8 mouse cellular contexts compared by ENCODE assay signal in the genomic region with DNA sequence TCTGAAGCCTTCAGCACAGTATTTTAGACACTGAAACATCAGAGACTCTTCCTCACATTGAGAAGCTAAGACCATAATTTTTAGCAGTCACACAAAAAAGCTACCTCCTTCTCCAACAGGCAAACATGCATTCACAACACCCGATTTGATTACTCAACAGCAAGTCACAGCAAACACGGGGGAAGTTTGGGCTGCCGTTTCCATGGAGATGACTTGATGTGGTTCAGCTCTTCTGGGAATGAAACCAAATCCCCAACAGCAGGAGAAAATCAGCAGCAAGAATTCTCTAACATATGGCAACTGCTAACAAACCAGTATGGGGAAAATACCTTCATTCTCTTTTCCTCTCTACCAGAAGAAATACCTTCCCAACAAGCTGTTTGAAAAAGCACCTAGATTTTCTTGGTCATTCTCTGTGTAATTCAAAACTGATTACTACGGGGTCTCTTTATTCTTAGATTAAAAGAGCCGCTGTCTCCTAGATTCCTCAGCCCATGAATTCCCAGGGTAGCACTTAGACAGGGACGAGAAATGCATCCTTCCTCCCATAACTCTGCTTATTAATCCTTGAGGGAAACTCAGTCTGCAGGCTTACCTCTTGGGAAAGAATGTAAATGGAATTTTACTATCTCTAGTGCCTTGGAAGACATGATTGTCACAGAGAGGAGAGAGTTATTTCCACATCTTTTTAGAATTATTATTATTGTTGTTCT.
A peak's percentile ranks its signal among the peaks of the same experiment; 100 is the strongest.
DNase-seq lines count a peak whose midpoint lies in the region; ATAC-seq and TF ChIP-seq lines count a peak whose summit lies in the region.

No protein-coding gene starts in this region.

- TF ChIP-seq POLR2A in liver, adult 2 months (IDR thresholded peaks at IDR 0.05; ENCODE audit: extremely low read depth, insufficient read depth, low read length), result no peak

- H3K4me2 ChIP-seq in liver, embryonic 11.5 days, result no peak overlapping the region
- H3K4me2 ChIP-seq in embryonic facial prominence, embryonic 15.5 days (replicated peaks), result peak overlapping the region; percentile 15; the same call in 1 of the 2 replicates
- H3K4me2 ChIP-seq in intestine, embryonic 15.5 days (replicated peaks), result no peak overlapping the region
- H3K4me2 ChIP-seq in midbrain, postnatal 0 days (ENCODE audit: low read depth, low read length, poor library complexity, severe bottlenecking), result peak overlapping the region; percentile 4; the same call in 1 of the 2 replicates

- H3K27me3 ChIP-seq in liver, adult 2 months (ENCODE audit: control insufficient read depth, insufficient read depth, low read length), result no peaks in the 10 kb centered on the region
- no peaks in the 10 kb centered on the region for H3K27me3 ChIP-seq in liver, embryonic 11.5 days (replicated peaks; ENCODE audit: control insufficient read depth, insufficient read depth, low read length)
- H3K27me3 ChIP-seq in embryonic facial prominence, embryonic 15.5 days, result no peaks in the 10 kb centered on the region
- no peaks in the 10 kb centered on the region for H3K27me3 ChIP-seq in intestine, embryonic 15.5 days (replicated peaks)
- no peaks in the 10 kb centered on the region for H3K27me3 ChIP-seq in midbrain, postnatal 0 days (ENCODE audit: insufficient read depth, low read length)

- no peaks in the 10 kb centered on the region for H3K4me1 ChIP-seq in liver, adult 2 months (ENCODE audit: control insufficient read depth, insufficient read depth, low read length)
- no peaks in the 10 kb centered on the region for H3K4me1 ChIP-seq in liver, embryonic 11.5 days (replicated peaks; ENCODE audit: control insufficient read depth, insufficient read depth, low read length)
- H3K4me1 ChIP-seq in embryonic facial prominence, embryonic 15.5 days, result 0 out of 2 replicates have a peak, but pooled peaks cover 7% of the 10 kb centered on the region
- no peaks in the 10 kb centered on the region for H3K4me1 ChIP-seq in intestine, embryonic 15.5 days (replicated peaks)
- H3K4me1 ChIP-seq in midbrain, postnatal 0 days (ENCODE audit: insufficient read depth, low read length), result no peaks in the 10 kb centered on the region

- 35% methylated on average over 6 of the region's 6 CpGs for WGBS in liver, adult 2 months
- WGBS in liver, embryonic 11.5 days, result 42% methylated on average over 6 of the region's 6 CpGs
- WGBS in embryonic facial prominence, embryonic 15.5 days, result 11% methylated on average over 6 of the region's 6 CpGs
- WGBS in intestine, embryonic 15.5 days, result 31% methylated on average over 6 of the region's 6 CpGs
- WGBS in midbrain, postnatal 0 days, result 4% methylated on average over 6 of the region's 6 CpGs

- H3K9ac ChIP-seq in liver, adult 2 months (ENCODE audit: low read depth, low read length), result no peak overlapping the region
- no peak overlapping the region for H3K9ac ChIP-seq in liver, embryonic 11.5 days (ENCODE audit: low read depth, low read length)
- H3K9ac ChIP-seq in embryonic facial prominence, embryonic 15.5 days, result no peak overlapping the region
- no peak overlapping the region for H3K9ac ChIP-seq in intestine, embryonic 15.5 days
- no peak overlapping the region for H3K9ac ChIP-seq in midbrain, postnatal 0 days (replicated peaks; ENCODE audit: low read length, poor library complexity, severe bottlenecking)

- no peak overlapping the region for H3K27ac ChIP-seq in liver, adult 2 months (replicated peaks; ENCODE audit: insufficient read depth, low read depth, low read length)
- no peak overlapping the region for H3K27ac ChIP-seq in liver, embryonic 11.5 days (ENCODE audit: low read depth, low read length)
- peak overlapping the region; percentile 48; the same call in 1 of the 2 replicates for H3K27ac ChIP-seq in embryonic facial prominence, embryonic 15.5 days (replicated peaks)
- H3K27ac ChIP-seq in intestine, embryonic 15.5 days, result no peak overlapping the region
- H3K27ac ChIP-seq in midbrain, postnatal 0 days (ENCODE audit: low read depth, low read length), result peak overlapping the region; percentile 65
- H3K27ac ChIP-seq in gastrocnemius, adult 2 months, result no peak overlapping the region

- no peak for ATAC-seq in liver, embryonic 11.5 days (replicated peaks; ENCODE audit: low FRiP score)
- peak; percentile 67 for ATAC-seq in embryonic facial prominence, embryonic 15.5 days (ENCODE audit: insufficient number of reproducible peaks, low FRiP score, low TSS enrichment, low read depth)
- ATAC-seq in intestine, embryonic 15.5 days, result peak; percentile 45; the same call in 1 of the 2 replicates
- peak; percentile 63; the same call in 1 of the 2 replicates for ATAC-seq in midbrain, postnatal 0 days (ENCODE audit: low FRiP score)

- H3K9me3 ChIP-seq in liver, embryonic 11.5 days (ENCODE audit: control insufficient read depth, low read length), result no peaks in the 10 kb centered on the region
- no peaks in the 10 kb centered on the region for H3K9me3 ChIP-seq in embryonic facial prominence, embryonic 15.5 days (replicated peaks)
- H3K9me3 ChIP-seq in intestine, embryonic 15.5 days, result no peaks in the 10 kb centered on the region
- H3K9me3 ChIP-seq in midbrain, postnatal 0 days (ENCODE audit: low read length), result no peaks in the 10 kb centered on the region

- H3K4me3 ChIP-seq in liver, adult 2 months (ENCODE audit: insufficient read depth, low read depth, low read length), result no peak overlapping the region
- H3K4me3 ChIP-seq in liver, embryonic 11.5 days (ENCODE audit: low read depth, low read length), result no peak overlapping the region
- H3K4me3 ChIP-seq in embryonic facial prominence, embryonic 15.5 days (replicated peaks), result no peak overlapping the region
- H3K4me3 ChIP-seq in intestine, embryonic 15.5 days (replicated peaks), result no peak overlapping the region
- no peak overlapping the region for H3K4me3 ChIP-seq in midbrain, postnatal 0 days (ENCODE audit: low read depth, low read length)
- H3K4me3 ChIP-seq in gastrocnemius, adult 2 months, result no peak overlapping the region

- intact Hi-C loops in left cerebral cortex, postnatal 25 days (cut with DNase I), result loop anchor here (1.0 kb wide), 2 partner anchors 20 to 64 kb away; no protein-coding TSS in a partner anchor
- intact Hi-C loops in gastrocnemius, adult 2 months (cut with DNase I), result no loop called here

- peak; percentile 16 for DNase-seq in liver, adult 2 months (ENCODE audit: extremely low read depth, low read depth, low spot score)
- DNase-seq in liver, embryonic 11.5 days (ENCODE audit: low spot score), result no peak
- DNase-seq in left cerebral cortex, postnatal 25 days (ENCODE audit: low spot score in 2 of 2), result peak; percentile 79 to 97
- peak; percentile 90 for DNase-seq in midbrain, postnatal 0 days (ENCODE audit: low spot score)
- DNase-seq in gastrocnemius, adult 2 months, result no peak
- DNase-seq in adrenal gland, postnatal 4 days (ENCODE audit: low spot score in 2 of 2), result no peak

- H3K79me2 ChIP-seq in liver, adult 2 months (ENCODE audit: control insufficient read depth, insufficient read depth, low read length), result no peaks in the 10 kb centered on the region

- no peaks in the 10 kb centered on the region for H3K36me3 ChIP-seq in liver, adult 2 months (ENCODE audit: control insufficient read depth, insufficient read depth, low read length)
- H3K36me3 ChIP-seq in liver, embryonic 11.5 days (ENCODE audit: control insufficient read depth, insufficient read depth, low read length), result no peaks in the 10 kb centered on the region
- no peaks in the 10 kb centered on the region for H3K36me3 ChIP-seq in embryonic facial prominence, embryonic 15.5 days
- no peaks in the 10 kb centered on the region for H3K36me3 ChIP-seq in intestine, embryonic 15.5 days
- H3K36me3 ChIP-seq in midbrain, postnatal 0 days (ENCODE audit: insufficient read depth, low read length), result no peaks in the 10 kb centered on the region

- TF ChIP-seq CTCF in liver, adult 2 months (IDR thresholded peaks at IDR 0.05; ENCODE audit: low read depth, low read length), result no peak
- no peak for TF ChIP-seq CTCF in midbrain, postnatal 0 days (IDR thresholded peaks at IDR 0.05)
- TF ChIP-seq CTCF in gastrocnemius, adult 2 months (IDR thresholded peaks at IDR 0.05), result no peak

Comparison
In these comparisons a context has a peak if more than half of its experiments do, and no peak if none do; other contexts are left out.
1. DNase-seq: peak in liver, adult 2 months (single experiment), left cerebral cortex, postnatal 25 days (2 of 2) and midbrain, postnatal 0 days (single experiment); none in liver, embryonic 11.5 days (single experiment), gastrocnemius, adult 2 months (single experiment) and adrenal gland, postnatal 4 days (0 of 2).
2. H3K27ac ChIP-seq: peak in embryonic facial prominence, embryonic 15.5 days (single experiment) and midbrain, postnatal 0 days (single experiment); none in liver, adult 2 months (single experiment), liver, embryonic 11.5 days (single experiment), intestine, embryonic 15.5 days (single experiment) and gastrocnemius, adult 2 months (single experiment).
3. H3K4me2 ChIP-seq: peak in embryonic facial prominence, embryonic 15.5 days (single experiment) and midbrain, postnatal 0 days (single experiment); none in liver, embryonic 11.5 days (single experiment) and intestine, embryonic 15.5 days (single experiment).